Mouse (Mus musculus): Measurements from ENCODE around the gene Rbm44.

The Rbm44 gene

DNA sequence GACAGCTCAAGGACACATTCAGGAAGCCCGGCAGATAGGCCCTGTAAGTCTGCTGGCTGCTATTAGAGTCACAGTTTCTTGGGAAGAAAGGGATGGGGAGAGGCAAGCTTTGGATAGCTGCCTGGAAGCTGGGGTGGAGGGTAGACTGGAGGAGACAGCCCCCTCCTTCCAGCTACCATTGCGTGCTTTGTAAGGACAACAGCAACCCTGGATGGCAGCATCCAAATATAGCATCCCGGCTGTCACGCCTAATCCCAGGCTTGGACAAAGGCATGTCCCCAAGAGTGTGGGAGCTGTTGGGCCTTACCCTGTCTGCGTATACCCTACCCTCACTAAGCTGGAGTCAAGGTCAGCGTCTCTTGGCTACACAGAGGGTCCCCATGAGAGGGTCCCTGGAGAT, 64.5 kb downstream of the Rbm44 start:
- no peak for DNase-seq (ENCODE audit: low read depth, low spot score)

DNA sequence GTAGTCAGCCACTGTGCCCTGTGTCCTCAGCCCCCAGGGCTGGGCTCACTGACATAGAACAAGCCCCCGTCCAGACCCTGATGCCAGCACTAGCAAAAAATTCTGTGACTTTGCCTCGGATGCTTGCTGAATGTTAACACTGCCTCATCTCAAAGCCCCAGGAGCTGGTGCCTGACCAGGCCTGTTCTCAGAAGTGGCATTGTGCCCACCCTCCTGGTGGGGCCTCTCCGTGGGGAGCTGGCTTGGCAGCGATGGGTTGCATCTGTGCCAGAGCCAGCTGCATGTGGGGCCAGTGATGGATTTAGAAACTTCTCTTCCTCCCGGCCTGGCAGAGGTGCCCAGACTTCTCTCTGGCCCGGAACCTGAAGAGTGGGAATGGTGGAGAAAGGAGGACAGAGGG, 64.9 kb downstream of the Rbm44 start:
- DNase-seq (ENCODE audit: low read depth, low spot score) = no peak

DNA sequence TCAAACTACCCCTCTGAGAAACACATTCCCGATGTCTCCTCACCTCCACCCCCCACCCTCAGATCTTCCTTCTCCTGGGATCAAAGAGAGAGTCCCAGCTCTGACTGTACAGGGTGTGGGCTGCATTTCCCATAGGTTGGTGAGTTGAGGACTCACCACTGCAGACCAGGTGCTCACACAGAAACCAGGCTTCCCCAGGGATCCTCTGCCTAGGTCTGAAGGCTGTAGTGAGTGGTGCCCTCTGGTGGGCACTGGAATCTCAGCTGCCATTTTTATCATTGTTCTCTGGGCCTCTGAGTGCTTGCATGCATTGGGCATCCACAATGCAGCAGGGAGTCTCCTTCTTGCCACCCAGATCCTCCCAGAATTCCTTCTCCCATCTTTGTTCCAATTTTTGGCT, 66.2 kb downstream of the Rbm44 start:
- peak; percentile 69 for DNase-seq (ENCODE audit: low read depth, low spot score)

DNA sequence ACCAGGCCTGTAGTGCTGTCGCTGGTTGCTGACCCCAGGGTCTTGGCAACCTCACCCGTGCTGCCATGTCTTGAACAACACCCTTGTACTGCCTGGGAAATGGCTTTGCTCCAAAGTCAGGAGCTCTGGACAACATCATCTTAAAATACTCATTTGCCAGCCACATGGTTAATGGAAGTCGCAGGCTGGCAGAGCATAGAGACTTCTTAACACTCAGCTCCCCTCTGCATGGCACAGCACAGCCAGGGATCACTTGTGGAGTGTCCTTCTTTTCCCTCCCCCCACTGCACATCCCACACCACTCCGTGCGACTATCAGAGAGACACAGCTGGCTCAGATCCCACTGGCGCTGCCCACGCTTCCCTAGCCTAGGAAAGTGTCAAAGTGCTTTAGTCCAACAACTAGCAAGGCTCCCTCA, 66.7 kb downstream of the Rbm44 start:
- DNase-seq (ENCODE audit: low read depth, low spot score) = no peak

DNA sequence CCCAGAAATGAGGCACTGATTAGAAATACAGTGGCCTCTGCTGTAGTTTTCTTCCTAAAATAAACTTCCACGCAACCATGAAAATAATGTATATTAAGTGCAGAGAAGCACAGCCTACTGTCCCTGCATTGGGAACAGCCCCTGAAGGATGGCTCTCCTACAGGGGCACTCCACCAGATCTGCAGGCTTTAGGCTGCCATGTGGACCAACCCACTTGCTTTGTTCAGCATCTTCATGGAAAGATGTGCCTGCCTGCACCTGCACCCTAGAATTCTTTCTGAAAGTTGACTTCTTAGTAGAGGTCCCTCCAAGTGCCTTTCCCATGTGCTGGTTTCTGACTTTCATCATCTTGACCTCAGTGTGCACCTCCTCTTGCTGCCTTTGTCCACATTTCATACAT, 70.4 kb downstream of the Rbm44 start:
- no peak for DNase-seq (ENCODE audit: low read depth, low spot score)

DNA sequence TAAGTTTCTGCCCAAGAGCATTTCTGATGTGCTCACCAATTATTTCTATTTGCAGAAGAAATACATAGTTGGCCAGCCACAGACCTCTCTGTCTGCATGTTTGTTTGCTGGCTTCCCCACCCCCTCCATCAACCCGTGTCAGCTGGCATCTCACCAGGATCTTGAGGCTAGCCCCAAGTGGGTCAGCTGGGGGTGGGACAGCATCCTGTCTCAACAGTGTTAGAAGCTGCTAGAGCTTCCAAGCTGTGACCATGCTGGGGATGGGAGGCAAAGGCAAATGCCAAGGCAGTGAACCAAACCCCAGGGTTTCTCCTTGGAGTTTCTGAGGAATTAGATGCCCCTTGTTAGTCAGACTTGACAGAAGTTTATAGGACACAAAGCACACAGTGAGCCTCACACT, 71.1 kb downstream of the Rbm44 start:
- no peak for DNase-seq (ENCODE audit: low read depth, low spot score)

DNA sequence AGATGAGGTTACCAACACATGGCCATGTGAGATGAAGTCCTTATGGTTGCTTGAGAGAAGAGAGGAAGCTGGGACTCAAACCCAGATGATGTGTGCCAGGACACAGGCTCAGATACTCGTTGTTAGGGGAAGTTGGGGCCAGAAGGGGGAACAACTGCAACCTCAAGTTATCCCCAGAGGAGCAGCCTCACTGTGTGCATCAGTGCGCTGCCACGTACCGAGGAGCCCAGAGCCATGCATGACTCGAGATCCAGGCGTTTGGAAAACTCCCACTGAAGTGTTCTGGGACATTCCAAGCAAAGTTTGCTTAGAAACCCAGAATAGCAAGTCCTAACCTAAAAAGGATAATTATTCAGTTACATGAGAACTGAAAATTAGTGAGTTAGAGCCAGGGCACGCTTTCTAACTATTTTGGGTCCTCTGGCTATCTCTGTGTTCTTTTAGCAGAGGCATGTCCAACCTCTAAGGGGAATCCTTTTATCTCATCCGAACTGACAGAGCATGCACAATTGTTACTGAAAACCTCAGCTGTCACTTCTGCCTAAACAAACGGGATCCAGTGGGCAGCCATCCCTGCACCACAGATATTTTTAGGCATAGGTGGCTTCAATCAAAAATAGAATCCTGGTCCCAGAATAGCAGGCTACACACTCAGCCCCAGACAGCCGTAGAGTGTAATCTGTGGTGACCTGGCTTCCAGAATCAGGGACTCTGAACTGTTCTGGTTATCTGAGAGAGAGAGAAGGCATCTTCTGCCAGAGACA, 71.8 kb downstream of the Rbm44 start:
- DNase-seq (ENCODE audit: low read depth, low spot score) = no peak

DNA sequence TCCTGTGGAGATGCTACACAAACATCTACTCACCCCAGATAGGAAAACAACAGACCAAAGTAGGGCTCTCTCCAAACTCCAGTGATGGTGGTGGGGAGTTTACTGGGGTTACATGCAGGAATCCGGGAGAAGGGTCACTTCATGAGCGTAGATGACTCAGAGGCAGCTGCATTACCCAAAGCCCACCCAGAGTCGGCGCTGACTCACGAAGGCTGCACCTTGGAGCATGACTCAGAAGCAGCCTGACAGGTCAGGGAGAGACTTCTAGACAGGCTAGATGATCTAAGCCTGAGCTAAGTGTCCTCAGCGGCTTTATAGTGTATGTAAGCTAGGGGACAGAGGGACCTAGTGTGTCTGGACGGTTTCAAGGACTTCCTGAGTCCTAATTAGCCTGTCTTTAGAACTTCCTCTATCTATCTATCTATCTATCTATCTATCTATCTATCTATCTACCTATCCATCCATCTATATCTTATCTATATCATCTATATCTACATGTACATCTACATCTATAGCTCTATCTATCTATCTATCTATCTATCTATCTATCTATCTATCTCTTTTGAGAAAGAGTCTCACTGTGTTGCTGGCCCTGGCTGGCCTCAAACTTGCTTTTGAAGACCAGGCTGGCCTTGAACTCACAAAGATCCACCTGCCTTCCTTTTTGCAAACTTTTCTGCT, 74.9 kb downstream of the Rbm44 start:
- DNase-seq (ENCODE audit: low read depth, low spot score) = no peak

DNA sequence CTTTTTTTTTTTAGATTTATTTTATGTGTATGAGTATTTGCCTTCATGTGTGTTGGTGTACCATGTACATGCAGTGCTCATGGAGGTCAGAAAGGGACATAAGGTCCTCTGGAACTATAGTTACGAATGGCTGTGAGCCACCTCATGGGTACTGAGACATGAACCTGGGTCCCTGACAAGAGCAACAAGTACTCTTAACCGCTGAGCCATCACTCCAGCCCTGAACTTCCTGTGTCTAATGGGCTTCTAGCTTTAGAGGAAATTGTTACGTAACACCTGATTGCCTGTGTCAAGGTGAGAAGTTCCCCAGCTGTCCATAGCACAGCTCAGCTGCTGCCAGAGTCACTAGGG, 75.4 kb downstream of the Rbm44 start:
- no peak for DNase-seq (ENCODE audit: low read depth, low spot score)

Measured in mesoderm, embryonic 11.5 days (tissue).